Mouse (Mus musculus) ES-E14 (cell line): ENCODE results near the gene Kmt2d. TPM values are rescaled to one million over a fixed set of nuclear protein-coding genes. Genes with fewer than 3 reads are reported as not detected.

Source experiments
- DNase-seq: peaks from one replicate; pipeline ENCODE4 v3.0.0-alpha.2; 2013; ENCODE audit warnings: low read depth, low spot score
- H3K27ac ChIP-seq: 2 replicates; pipeline ENCODE4 v1.5.1; 2012; ENCODE audit warnings: low read depth, mild to moderate bottlenecking, low read length, moderate library complexity, mixed read lengths; ENCODE audit not compliant: poor library complexity, insufficient read depth, severe bottlenecking
- H3K36me3 ChIP-seq: 2 replicates; pipeline ENCODE4 v1.6.1; 2012; ENCODE audit warnings: mild to moderate bottlenecking, low read length, moderate library complexity, mixed read lengths; ENCODE audit not compliant: control insufficient read depth, poor library complexity, insufficient read depth, severe bottlenecking
- H3K4me1 ChIP-seq, 2 experiments: fragments of 150-350 bp in 1 of 2; sonication (generic) in 1 of 2; 2 replicates each; pipeline ENCODE4 v1.6.1; 2012; ENCODE audit warnings: low read length in 2 of 2, mild to moderate bottlenecking in 1 of 2, mixed read lengths in 1 of 2; ENCODE audit not compliant: control insufficient read depth in 2 of 2, insufficient read depth in 2 of 2, poor library complexity in 1 of 2
- H3K4me3 ChIP-seq, 2 experiments: fragments of 150-350 bp in 1 of 2; sonication (generic) in 1 of 2; 2 replicates each; pipeline ENCODE4 v1.5.1; 2012; ENCODE audit warnings: low read length in 2 of 2, low read depth in 1 of 2, mild to moderate bottlenecking in 1 of 2, mixed read lengths in 1 of 2; ENCODE audit not compliant: insufficient read depth in 1 of 2, poor library complexity in 1 of 2, severe bottlenecking in 1 of 2
- H3K9ac ChIP-seq: 2 replicates; pipeline ENCODE4 v1.6.1; 2012; ENCODE audit warnings: low read depth, mild to moderate bottlenecking, low read length, mixed read lengths; ENCODE audit not compliant: poor library complexity, insufficient read depth, severe bottlenecking
- H3K9me3 ChIP-seq: fragments of 150-350 bp; sonication (generic); 2 replicates; pipeline ENCODE4 v1.6.1; 2012; ENCODE audit warnings: low read depth, mild to moderate bottlenecking, low read length; ENCODE audit not compliant: control insufficient read depth, insufficient read depth
- CHD2 ChIP-seq: IDR thresholded peaks from 2 replicates; pipeline ENCODE4 v1.6.1; 2014; ENCODE audit warnings: mild to moderate bottlenecking, low read depth, low read length, inconsistent platforms
- HCFC1 ChIP-seq: IDR thresholded peaks from 2 replicates; pipeline ENCODE4 v1.6.1; 2012; ENCODE audit warnings: low read length, inconsistent platforms, borderline replicate concordance; ENCODE audit not compliant: insufficient read depth
- MAFK ChIP-seq: IDR thresholded peaks from 2 replicates; pipeline ENCODE4 v1.6.1; 2014; ENCODE audit warnings: mild to moderate bottlenecking, low read depth, low read length, inconsistent platforms; ENCODE audit not compliant: insufficient read depth
- ZC3H11A ChIP-seq: IDR thresholded peaks from 2 replicates; pipeline ENCODE4 v1.6.1; 2012; ENCODE audit warnings: low read depth, mild to moderate bottlenecking, inconsistent platforms, low read length, borderline replicate concordance
- ZNF384 ChIP-seq: IDR thresholded peaks from 2 replicates; pipeline ENCODE4 v1.6.1; 2012; ENCODE audit warnings: low read depth, low read length, inconsistent platforms
- in situ Hi-C, 2 experiments: fragments of 600-800 bp; cut with MboI; formaldehyde crosslinking; loops; one replicate each; pipeline ENCODE4 v1.15.1; 2025; ENCODE audit warnings: low sequenced_read_pairs in 2 of 2, inconsistent platforms in 1 of 2; ENCODE audit not compliant: unreplicated experiment in 2 of 2
- total RNA-seq: library from RNA; depleted of rRNA; stranded (reverse); fragments of 300-350 nt; gene quantifications from 2 replicates; pipeline ENCODE4 v1.2.3, GENCODE M21; 2012

Gene Kmt2d
- total RNA-seq, 1 experiment = 35.9 TPM

DNA sequence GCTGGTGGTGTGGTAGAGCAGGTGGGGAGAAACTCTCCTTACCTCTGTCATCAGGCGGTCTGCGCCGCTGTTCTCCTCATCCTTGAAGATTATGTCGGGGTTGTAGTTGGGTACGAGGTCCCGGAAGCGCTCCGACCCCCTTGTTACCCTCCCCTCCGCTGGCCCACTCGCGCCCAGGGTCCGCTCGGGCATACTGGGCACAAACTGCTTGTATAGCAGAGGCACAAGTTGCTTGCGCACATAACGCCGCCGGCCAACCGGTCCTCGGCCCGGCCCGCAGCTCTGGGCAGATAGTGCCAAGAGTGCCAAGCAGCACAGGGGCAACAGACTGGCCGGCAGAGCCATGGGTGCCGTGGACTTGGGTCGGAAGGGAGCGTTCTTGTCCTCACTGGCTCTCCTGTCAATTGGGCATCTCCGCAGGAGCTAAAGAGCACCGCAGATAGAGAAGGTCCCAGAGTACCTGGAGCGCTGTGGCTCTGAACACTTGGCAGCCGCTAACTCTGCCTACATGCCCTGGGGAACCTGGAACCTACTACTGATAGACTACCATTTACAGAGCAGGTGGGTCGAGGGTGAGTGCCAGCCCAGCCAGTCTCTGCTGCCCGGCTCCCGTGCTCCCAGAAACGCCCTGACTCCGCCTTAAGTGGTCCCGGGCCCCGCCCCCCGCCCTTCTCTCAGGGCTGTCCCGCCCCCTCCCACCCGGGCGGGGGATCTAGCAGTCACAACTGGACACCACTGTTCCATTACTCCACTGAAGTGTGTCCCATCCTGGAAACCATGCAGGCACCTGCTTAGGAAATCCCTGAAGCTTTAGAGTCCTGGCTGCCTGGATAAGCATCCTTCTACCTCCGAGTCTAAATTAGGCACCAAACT, 27.2 kb upstream of the Kmt2d start, which contains the start of gene Dhh:
TSS of gene Dhh (minus strand) at position 613 of the 873 bp plus-strand sequence.
- in situ Hi-C loops = no loop called here
- TF ChIP-seq CHD2 (no peak), ZNF384 (no peak), ZC3H11A (no peak), HCFC1 (no peak), MAFK (no peak)
- DNase-seq = no peak
- Histone ChIP-seq H3K27ac (no peak within 1 kb of the TSS), H3K36me3 (no peaks in the 10 kb centered on the region), H3K9ac (peak within 1 kb of the TSS; percentile 4; the same call in 1 of the 2 replicates), H3K4me3 (peak within 1 kb of the TSS; percentile 68 to 69), H3K4me1 (peaks cover 2 to 7% of the 10 kb centered on the region in 2 experiments; a peak in 3 of 4 replicates), H3K9me3 (no peaks in the 10 kb centered on the region)

DNA sequence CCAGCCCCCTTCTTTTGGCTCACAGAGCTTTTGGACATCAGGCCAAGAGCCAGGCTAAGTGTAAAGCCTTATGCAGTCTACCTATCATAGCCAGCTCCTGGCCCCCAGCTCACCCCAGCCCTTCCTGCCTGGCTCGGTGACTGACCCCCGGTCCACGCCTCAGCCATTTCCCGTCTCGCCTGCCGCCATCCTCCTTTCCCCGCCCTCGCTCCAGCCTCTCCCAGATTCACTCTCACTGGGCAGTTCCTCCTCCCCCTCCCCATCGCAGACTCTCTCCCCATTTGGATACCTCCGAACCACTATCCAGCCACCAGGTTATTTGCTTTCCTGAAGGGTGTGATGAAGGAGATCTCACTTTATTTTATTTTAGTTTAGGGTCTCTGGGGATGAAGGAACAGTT, 26.5 kb upstream of the Kmt2d start:
- in situ Hi-C loops = no loop called here
- Histone ChIP-seq H3K9ac (no peak overlapping the region), H3K4me3 (peak overlapping the region; percentile 68 to 69), H3K27ac (no peak overlapping the region), H3K36me3 (no peaks in the 10 kb centered on the region), H3K4me1 (peaks cover 5 to 9% of the 10 kb centered on the region in 2 experiments; a peak in 3 of 4 replicates), H3K9me3 (no peaks in the 10 kb centered on the region)
- DNase-seq = no peak
- TF ChIP-seq CHD2 (no peak), MAFK (no peak), ZNF384 (no peak), ZC3H11A (no peak), HCFC1 (no peak)

DNA sequence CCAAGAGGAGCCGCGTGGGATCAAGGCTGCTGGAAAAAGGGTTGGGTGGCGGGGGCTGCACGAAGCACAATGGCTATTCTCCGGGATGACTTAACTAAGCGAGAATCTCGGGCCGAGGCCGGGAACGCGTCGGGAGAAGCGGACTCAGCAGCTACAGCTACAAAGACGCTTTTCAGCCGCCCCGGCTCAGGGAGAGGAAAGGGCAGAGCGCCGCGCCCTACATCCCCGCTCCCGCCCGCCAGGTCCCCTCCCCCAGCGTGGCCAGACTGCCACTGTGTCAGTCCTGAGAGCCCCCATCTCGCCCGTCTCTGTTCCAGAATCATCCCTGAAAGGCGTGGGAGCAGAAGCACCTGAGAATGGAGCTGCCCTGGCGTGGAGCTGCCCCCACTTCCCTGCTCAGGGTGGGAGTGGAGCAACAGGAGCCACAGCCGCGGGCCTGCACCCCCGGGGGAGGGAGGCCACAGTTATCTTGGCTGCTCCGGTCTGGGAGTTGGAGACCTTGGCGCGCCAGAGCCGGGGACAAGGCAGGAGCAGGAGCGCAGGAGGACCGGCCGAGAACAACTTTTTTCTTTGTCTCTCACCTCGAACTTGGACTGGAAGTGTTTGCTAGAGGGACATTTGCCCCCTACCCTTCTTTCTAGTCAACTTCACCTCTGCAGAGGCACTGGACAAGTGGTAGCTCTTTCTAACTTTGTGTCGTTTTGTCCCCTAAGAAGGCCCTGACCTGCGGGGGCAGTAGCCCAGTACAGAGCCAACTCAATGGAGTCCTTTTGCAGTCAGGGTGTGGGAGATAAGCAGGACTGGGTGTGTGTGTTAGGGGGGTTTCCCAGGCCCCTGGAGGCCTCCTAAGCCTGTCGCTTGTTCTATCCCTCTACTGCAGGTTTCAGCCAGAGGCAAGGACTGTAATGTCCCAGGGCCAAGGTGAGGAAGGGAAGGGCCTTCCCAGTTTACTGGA, 24.9 kb upstream of the Kmt2d start:
- no peaks in the 10 kb centered on the region for H3K36me3 ChIP-seq
- H3K9ac ChIP-seq = peak overlapping the region; percentile 27; the same call in 1 of the 2 replicates
- H3K4me1 ChIP-seq = peaks cover 5 to 10% of the 10 kb centered on the region in 2 experiments; a peak in 3 of 4 replicates
- in situ Hi-C loops = no loop called here
- H3K27ac ChIP-seq = no peak overlapping the region
- TF ChIP-seq CHD2 (peak; percentile 79), MAFK (no peak)
- H3K9me3 ChIP-seq = no peaks in the 10 kb centered on the region
- H3K4me3 ChIP-seq = peak overlapping the region; percentile 20 to 38
- no peak for DNase-seq

DNA sequence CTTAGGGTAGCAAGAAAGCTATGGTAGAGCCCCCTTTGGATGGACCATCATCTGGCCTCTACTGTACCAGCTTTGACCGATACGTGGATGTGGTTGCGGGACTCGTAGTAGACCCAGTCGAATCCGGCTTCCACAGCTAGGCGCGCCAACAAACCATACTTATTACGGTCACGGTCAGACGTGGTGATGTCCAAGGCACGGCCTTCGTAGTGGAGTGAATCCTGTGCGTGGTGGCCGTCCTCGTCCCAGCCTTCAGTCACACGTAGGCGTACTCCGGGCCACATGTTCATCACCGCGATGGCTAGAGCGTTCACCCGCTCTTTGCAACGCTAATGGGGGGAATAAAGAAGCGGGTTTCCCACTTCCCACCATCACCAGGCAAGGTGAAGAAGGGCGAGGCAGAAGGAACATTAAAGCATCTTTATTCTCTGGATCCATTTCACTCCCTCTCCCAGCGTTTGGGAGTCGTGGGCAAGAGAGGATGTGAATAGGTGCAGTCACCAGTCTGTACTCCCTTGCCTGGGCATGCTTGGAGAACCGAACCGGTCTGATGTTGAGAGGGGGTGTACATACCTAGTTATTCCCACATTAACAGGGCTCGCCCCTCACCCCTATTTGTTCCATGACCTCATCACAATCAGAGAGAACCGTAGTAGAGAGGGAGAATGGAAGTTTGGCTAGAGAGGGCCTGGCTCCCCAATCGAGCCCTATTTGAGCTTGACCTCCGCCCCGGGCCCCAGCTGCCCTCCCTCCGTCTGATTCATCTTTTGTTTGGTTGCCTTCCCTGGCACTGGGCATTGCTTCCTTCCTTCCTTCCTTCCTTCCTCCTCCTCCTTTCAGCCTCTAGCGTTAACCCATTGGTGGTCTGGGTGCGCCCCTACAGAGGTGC, 24.0 kb upstream of the Kmt2d start:
- Histone ChIP-seq H3K27ac (no peak overlapping the region), H3K4me1 (peaks cover 5 to 10% of the 10 kb centered on the region in 2 experiments; a peak in 3 of 4 replicates), H3K9me3 (no peaks in the 10 kb centered on the region), H3K36me3 (no peaks in the 10 kb centered on the region), H3K9ac (no peak overlapping the region), H3K4me3 (peak overlapping the region; percentile 20 to 50)
- in situ Hi-C loops = no loop called here
- DNase-seq = no peak
- TF ChIP-seq MAFK (no peak), ZNF384 (no peak), HCFC1 (no peak), CHD2 (no peak), ZC3H11A (no peak)
